Mouse (Mus musculus) cerebellum, adult 2 months (tissue): ENCODE data around the gene Itpr3.

Source experiments
- CTCF ChIP-seq: fragments of 200-500 bp; IDR thresholded peaks from 2 replicates; pipeline ENCODE4 v1.5.1; 2011; ENCODE audit warnings: low read depth, mild to moderate bottlenecking, control low read depth, low read length, moderate library complexity, borderline replicate concordance; ENCODE audit not compliant: insufficient read depth
- POLR2A ChIP-seq: fragments of 200-500 bp; IDR thresholded peaks from 2 replicates; pipeline ENCODE4 v1.6.1; 2011; ENCODE audit warnings: low read length, control low read depth, borderline replicate concordance; ENCODE audit not compliant: insufficient read depth

DNA sequence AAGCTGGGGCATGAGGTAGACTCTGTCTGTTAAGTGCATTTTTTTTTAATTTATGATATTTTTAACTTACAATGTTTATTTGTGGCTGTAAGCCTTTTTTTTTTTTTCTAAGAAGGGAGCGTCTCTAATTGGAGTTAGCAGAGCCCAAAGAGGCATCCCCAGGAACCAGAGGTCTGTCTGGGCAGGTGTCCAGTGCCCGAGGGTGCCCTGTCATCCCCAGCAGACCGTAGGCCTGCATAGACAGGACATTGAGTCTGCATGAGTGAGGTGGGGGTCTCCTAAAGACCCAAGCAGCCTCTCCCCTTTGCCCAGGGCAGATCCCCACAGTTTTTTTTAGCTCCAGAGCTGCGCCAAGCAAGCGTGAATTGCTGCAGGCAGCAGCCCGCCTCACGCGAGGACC, 98.6 kb downstream of the Itpr3 start:
- TF ChIP-seq CTCF (no peak), POLR2A (no peak)
